Mouse (Mus musculus) frontal cortex, postnatal 36 days (tissue): ENCODE results near the gene Zdhhc21.
A peak's percentile ranks its signal among the peaks of the same experiment; 100 is the strongest.

Experiments
- DNase-seq, 2 experiments: peaks; one replicate each; pipeline ENCODE4 v3.0.0; 2022; ENCODE audit warnings: low spot score in 2 of 2

Gene Zdhhc21

GRCm38 (mm10) chr4:82864974-82865699, 5.4 kb upstream of the Zdhhc21 start:
- no peak for DNase-seq

GRCm38 (mm10) chr4:82863316-82863715, 3.6 kb upstream of the Zdhhc21 start:
- DNase-seq = no peak

GRCm38 (mm10) chr4:82861451-82861850, 1.7 kb upstream of the Zdhhc21 start:
- no peak for DNase-seq

- DNase-seq = no peak
These were observed 808 bp upstream of the Zdhhc21 start for GRCm38 (mm10) chr4:82860566-82860965.

- no peak for DNase-seq
These were observed 1.2 kb downstream of the Zdhhc21 start for GRCm38 (mm10) chr4:82858431-82859010.

GRCm38 (mm10) chr4:82856986-82857385, 2.8 kb downstream of the Zdhhc21 start:
- DNase-seq = no peak

- DNase-seq = no peak
These were observed 5.9 kb downstream of the Zdhhc21 start for GRCm38 (mm10) chr4:82853809-82854208.

- DNase-seq = no peak
These were observed 11.1 kb downstream of the Zdhhc21 start for GRCm38 (mm10) chr4:82848552-82849234.

- no peak for DNase-seq
These were observed 22.1 kb downstream of the Zdhhc21 start for GRCm38 (mm10) chr4:82837526-82838240.

- DNase-seq = no peak
These were observed 28.6 kb downstream of the Zdhhc21 start for GRCm38 (mm10) chr4:82831155-82831554.

GRCm38 (mm10) chr4:82829429-82829828, 30.3 kb downstream of the Zdhhc21 start:
- DNase-seq = no peak

GRCm38 (mm10) chr4:82827001-82827400, 32.8 kb downstream of the Zdhhc21 start:
- DNase-seq = no peak

GRCm38 (mm10) chr4:82817833-82818232, 41.9 kb downstream of the Zdhhc21 start:
- DNase-seq = no peak

- DNase-seq = no peak
These were observed 43.4 kb downstream of the Zdhhc21 start for GRCm38 (mm10) chr4:82816351-82816750.

GRCm38 (mm10) chr4:82815296-82815695, 44.5 kb downstream of the Zdhhc21 start:
- DNase-seq = no peak

GRCm38 (mm10) chr4:82813356-82813755, 46.4 kb downstream of the Zdhhc21 start:
- no peak for DNase-seq

GRCm38 (mm10) chr4:82807811-82808210, 51.9 kb downstream of the Zdhhc21 start:
- no peak for DNase-seq

- DNase-seq = peak; percentile 26 to 34
These were observed 53.5 kb downstream of the Zdhhc21 start for GRCm38 (mm10) chr4:82806176-82806757.

- DNase-seq = no peak
These were observed 55.7 kb downstream of the Zdhhc21 start for GRCm38 (mm10) chr4:82804019-82804418.

GRCm38 (mm10) chr4:82793608-82794007, 66.2 kb downstream of the Zdhhc21 start:
- no peak for DNase-seq

- no peak for DNase-seq
These were observed 66.7 kb downstream of the Zdhhc21 start for GRCm38 (mm10) chr4:82792906-82793580.
